Mouse (Mus musculus): ENCODE results near the gene Kctd10. TPM values are rescaled to one million over a fixed set of nuclear protein-coding genes. Genes with fewer than 3 reads are reported as not detected.
A peak's percentile ranks its signal among the peaks of the same experiment; 100 is the strongest.

Gene Kctd10
- polyA plus RNA-seq, 1 experiment from 2014 or later: 110 TPM

- peak overlapping the region; percentile 46 for H3K4me2 ChIP-seq
- ATAC-seq (ENCODE audit: insufficient number of reproducible peaks, insufficient read depth, low FRiP score, low TSS enrichment, low read depth): no peak
- H3K27ac ChIP-seq: no peak overlapping the region
These were observed 56.4 kb downstream of the Kctd10 start for GRCm38 (mm10) chr5:114323791-114324507.

DNA sequence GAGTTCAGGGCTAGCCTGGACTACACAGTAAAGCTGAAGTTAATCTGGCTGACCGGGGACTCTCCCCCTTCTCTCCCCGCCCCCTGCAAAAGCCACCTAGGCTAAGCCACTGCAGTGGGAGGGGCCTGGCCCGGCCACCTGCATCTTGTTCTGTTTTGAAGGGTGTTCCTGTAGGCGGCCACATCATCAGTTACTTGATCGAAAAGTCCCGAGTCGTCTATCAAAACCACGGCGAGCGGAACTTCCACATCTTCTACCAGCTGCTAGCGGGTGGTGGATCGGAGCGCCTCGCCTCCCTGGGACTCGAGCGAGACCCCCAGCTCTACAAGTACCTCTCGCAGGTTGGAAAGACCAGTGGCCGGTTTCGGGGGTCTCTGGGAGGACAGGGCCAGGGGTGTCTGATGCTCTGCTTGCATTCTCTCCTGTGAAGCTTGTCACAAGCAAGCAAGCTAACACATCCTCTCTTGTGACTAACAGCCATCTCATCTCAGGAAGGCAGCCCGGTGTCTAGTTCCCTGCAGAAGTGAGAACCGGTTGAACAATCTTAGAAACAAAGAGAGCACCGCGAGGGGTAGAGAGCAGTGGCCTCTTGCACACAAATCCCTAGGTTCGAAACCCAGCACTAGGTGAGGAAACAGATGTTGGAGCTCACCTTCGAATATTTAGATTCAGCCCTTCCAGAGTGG lies 57.1 kb downstream of the Kctd10 start:
- Histone ChIP-seq H3K27me3 (no peaks in the 10 kb centered on the region), H3K9me3 (no peaks in the 10 kb centered on the region), H3K27ac (no peak overlapping the region), H3K36me3 (no peaks in the 10 kb centered on the region), H3K9ac (no peak overlapping the region; the same call in 1 of the 2 replicates), H3K4me3 (no peak overlapping the region), H3K4me1 (peaks cover 11% of the 10 kb centered on the region; the same call in 1 of the 2 replicates), H3K4me2 (peak overlapping the region; percentile 46)
- ATAC-seq (ENCODE audit: insufficient number of reproducible peaks, insufficient read depth, low FRiP score, low TSS enrichment, low read depth): no peak
- WGBS: 53% methylated on average over 25 of the region's 25 CpGs

More at GRCm38 (mm10) chr5:114323791-114324507, 56.4 kb downstream of the Kctd10 start:
- Histone ChIP-seq H3K4me1 (peaks cover 11% of the 10 kb centered on the region; the same call in 1 of the 2 replicates), H3K9me3 (no peaks in the 10 kb centered on the region), H3K36me3 (no peaks in the 10 kb centered on the region), H3K4me3 (no peak overlapping the region), H3K9ac (peak overlapping the region; percentile 44), H3K27me3 (no peaks in the 10 kb centered on the region)
- 15% methylated on average over 16 of the region's 16 CpGs for WGBS

Small RNA genes lying within 50 kb of the gene (microRNA-seq; reads per million reads assigned to microRNA genes)
- gene Mir7027: not detected

Other genes with a start within 250 kb of the Kctd10 start
- gene Acacb, start 234.0 kb downstream of the Kctd10 start, polyA plus RNA-seq (2015; fragmentation: Nextera tagmentation; extraction: Ambion mirVana): 2.7 and 3.6 TPM in 2 replicates
- gene Foxn4, start 106.7 kb downstream of the Kctd10 start, polyA plus RNA-seq (2015; fragmentation: Nextera tagmentation; extraction: Ambion mirVana): 0.07 and 0.14 TPM in 2 replicates
- gene Myo1h, start 91.3 kb downstream of the Kctd10 start, polyA plus RNA-seq (2015; fragmentation: Nextera tagmentation; extraction: Ambion mirVana): 1.5 and 2.1 TPM in 2 replicates
- gene Ube3b, start 99 bp upstream of the Kctd10 start, polyA plus RNA-seq (2015; fragmentation: Nextera tagmentation; extraction: Ambion mirVana): 41.4 and 43.4 TPM in 2 replicates
- gene Mmab, start 63.6 kb upstream of the Kctd10 start, polyA plus RNA-seq (2015; fragmentation: Nextera tagmentation; extraction: Ambion mirVana): 32.1 and 33.1 TPM in 2 replicates
- 42.4 and 49.0 TPM in 2 replicates for gene Mvk, start 63.8 kb upstream of the Kctd10 start, polyA plus RNA-seq (2015; fragmentation: Nextera tagmentation; extraction: Ambion mirVana)
- 1.2 and 1.3 TPM in 2 replicates for gene Fam222a, start 187.5 kb upstream of the Kctd10 start, polyA plus RNA-seq (2015; fragmentation: Nextera tagmentation; extraction: Ambion mirVana)

All from embryonic facial prominence, embryonic 13.5 days (tissue).